ENCODE assay signal across 13 mouse cellular contexts in the genomic region with DNA sequence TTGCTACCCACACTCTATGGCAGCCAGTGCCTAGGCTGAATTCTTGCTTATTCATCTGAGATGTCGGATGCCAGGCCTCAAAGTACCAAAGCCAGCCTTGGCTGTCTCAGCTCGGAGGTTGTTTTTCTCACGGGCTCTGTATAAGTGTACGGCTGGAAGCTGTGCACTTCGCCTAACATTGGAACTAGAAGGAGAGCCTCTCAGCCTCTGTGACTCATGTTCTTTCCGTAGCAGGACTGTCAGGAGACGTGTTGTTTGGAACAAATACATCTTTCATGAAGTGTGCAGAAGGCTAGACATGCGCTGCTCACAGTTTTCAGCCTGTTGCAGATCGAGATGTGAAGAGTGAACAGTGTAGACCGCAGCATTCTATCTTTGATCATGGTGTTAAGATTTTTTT.
A peak's percentile ranks its signal among the peaks of the same experiment; 100 is the strongest.
DNase-seq lines count a peak whose midpoint lies in the region; TF ChIP-seq lines count a peak whose summit lies in the region.
"Had no signal": no experiment of that assay in that cellular context is flagged by ENCODE, and none has a peak within 500 bp of the region (broad histone marks: within the 10 kb centered on the region; RNA-seq: fewer than 3 reads in every experiment).

No protein-coding gene starts in this region.

- no peak overlapping the region for H3K4me3 ChIP-seq in layer of hippocampus, adult 2 months
- H3K4me3 ChIP-seq: embryonic facial prominence, embryonic 13.5 days; intestine, embryonic 15.5 days had no signal

- intact Hi-C loops in left cerebral cortex, postnatal 36 days (cut with DNase I), result loop anchor here (5.0 kb wide), 1 partner anchor 68 kb away; a partner anchor contains a TSS

- TF ChIP-seq CTCF in layer of hippocampus, adult 2 months (conservative IDR thresholded peaks at IDR 0.05), result no peak

- DNase-seq in layer of hippocampus, adult 2 months (ENCODE audit: low spot score in 2 of 2), result peak in 1 of 2 experiments; percentile 63
- no peak for DNase-seq in layer of hippocampus, postnatal 14 days (ENCODE audit: low spot score in 2 of 2)
- peak; percentile 87 for DNase-seq in brain, adult 2 months (ENCODE audit: low read depth, low spot score)
- DNase-seq in frontal cortex, postnatal 14 days (ENCODE audit: low spot score in 2 of 2), result peak; percentile 16 to 25
- DNase-seq in left cerebral cortex, postnatal 36 days (ENCODE audit: low spot score in 2 of 2), result peak; percentile 42 to 47
- no peak for DNase-seq in liver
- DNase-seq in cerebellum, adult 8-10 months, result no peak
- DNase-seq: adrenal gland, postnatal 10 days; cerebellum, adult 18-20 months; gastrocnemius, postnatal 36 days; thymus, postnatal 36 days had no signal

- peak overlapping the region; percentile 74 for H3K27ac ChIP-seq in layer of hippocampus, adult 2 months
- H3K27ac ChIP-seq: embryonic facial prominence, embryonic 13.5 days; intestine, embryonic 15.5 days had no signal

Comparison
In these comparisons a context has a peak if more than half of its experiments do, and no peak if none do; other contexts are left out.
1. DNase-seq: peak in brain, adult 2 months (single experiment), frontal cortex, postnatal 14 days (2 of 2) and left cerebral cortex, postnatal 36 days (2 of 2); none in layer of hippocampus, postnatal 14 days (0 of 2), liver (single experiment) and cerebellum, adult 8-10 months (single experiment).